Mouse (Mus musculus) midbrain, embryonic 10.5 days (tissue): ENCODE measurements around the gene Mfsd4b3. TPM values are rescaled to one million over a fixed set of nuclear protein-coding genes. Genes with fewer than 3 reads are reported as not detected.
"Not testable (repeated sequence)": the region's sequence is repeated elsewhere in the genome, so short reads cannot be mapped to it uniquely, and the experiment has no call there.

Source experiments
- DNase-seq: peaks from one replicate; pipeline ENCODE4 v3.0.0-alpha.2; 2017; ENCODE audit warnings: low spot score
- H3K27ac ChIP-seq: fragments of 300-500 bp; sonication (generic); replicated peaks from 2 replicates; pipeline ENCODE4 v1.5.1; 2016; ENCODE audit warnings: mild to moderate bottlenecking
- H3K27me3 ChIP-seq: fragments of 300-500 bp; sonication (generic); 2 replicates; pipeline ENCODE4 v1.6.1; 2016; ENCODE audit warnings: low read depth, mild to moderate bottlenecking; ENCODE audit not compliant: poor library complexity, severe bottlenecking
- H3K36me3 ChIP-seq: fragments of 300-500 bp; sonication (generic); 2 replicates; pipeline ENCODE4 v1.6.1; 2016; ENCODE audit warnings: mild to moderate bottlenecking, moderate library complexity
- H3K4me1 ChIP-seq: fragments of 300-500 bp; sonication (generic); 2 replicates; pipeline ENCODE4 v1.6.1; 2016
- H3K4me3 ChIP-seq: fragments of 300-500 bp; sonication (generic); 2 replicates; pipeline ENCODE4 v1.5.1; 2016; ENCODE audit warnings: mild to moderate bottlenecking, moderate library complexity
- H3K9me3 ChIP-seq: fragments of 300-500 bp; sonication (generic); replicated peaks from 2 replicates; pipeline ENCODE4 v1.6.1; 2016; ENCODE audit warnings: mild to moderate bottlenecking
- WGBS: fragments of 180-500 bp; shearing (Covaris S2); methylation state at CpG from one replicate; pipeline ENCODE4 v1.1.7; 2016; 5-methylcytosine and 5-hydroxymethylcytosine counted together
- polyA plus RNA-seq: library from polyadenylated mRNA; unstranded; fragments of >200 nt; fragmentation: Nextera tagmentation; extraction: Ambion mirVana; gene quantifications from 2 replicates; pipeline ENCODE4 v1.2.1, GENCODE M21; 2016

Gene Mfsd4b3
- polyA plus RNA-seq: 0.16 TPM in 2 replicates

GRCm38 (mm10) chr10:39959761-39960440 lies at the start of gene Mfsd4b3:
Mfsd4b3 (minus strand) TSS chr10:39960153.
- Histone ChIP-seq H3K36me3 (no peaks in the 10 kb centered on the region), H3K4me3 (peak within 1 kb of the TSS; percentile 66), H3K9me3 (no peaks in the 10 kb centered on the region), H3K27ac (peak within 1 kb of the TSS; percentile 81), H3K4me1 (peaks cover 12% of the 10 kb centered on the region), H3K27me3 (peaks cover 26% of the 10 kb centered on the region)
- under 1% methylated on average over 38 of the region's 38 CpGs for WGBS
- DNase-seq: peak; percentile 92

- Histone ChIP-seq H3K4me1 (peaks cover 16% of the 10 kb centered on the region), H3K36me3 (no peaks in the 10 kb centered on the region), H3K27ac (no peak overlapping the region), H3K27me3 (no peaks in the 10 kb centered on the region), H3K4me3 (no peak overlapping the region), H3K9me3 (no peaks in the 10 kb centered on the region; the same call in 1 of the 2 replicates)
- DNase-seq: no peak
- WGBS: 86% methylated on average over 11 of the region's 11 CpGs
Observed at GRCm38 (mm10) chr10:40009591-40009990, 49.6 kb upstream of the Mfsd4b3 start.

GRCm38 (mm10) chr10:40008847-40009246 lies 48.9 kb upstream of the Mfsd4b3 start:
- 84% methylated on average over 4 of the region's 4 CpGs for WGBS
- not testable (repeated sequence) for H3K36me3 ChIP-seq, H3K9me3 ChIP-seq, H3K27me3 ChIP-seq, H3K4me3 ChIP-seq, DNase-seq, H3K27ac ChIP-seq
- peaks cover 16% of the 10 kb centered on the region for H3K4me1 ChIP-seq

GRCm38 (mm10) chr10:40007953-40008352 lies 48.0 kb upstream of the Mfsd4b3 start:
- Histone ChIP-seq H3K36me3 (no peaks in the 10 kb centered on the region), H3K4me3 (no peak overlapping the region), H3K9me3 (no peaks in the 10 kb centered on the region; the same call in 1 of the 2 replicates), H3K27ac (no peak overlapping the region), H3K27me3 (no peaks in the 10 kb centered on the region), H3K4me1 (peaks cover 16% of the 10 kb centered on the region)
- no peak for DNase-seq
- 93% methylated on average over 4 of the region's 4 CpGs for WGBS

- 71% methylated on average over 10 of the region's 10 CpGs for WGBS
- Histone ChIP-seq H3K27ac (no peak overlapping the region), H3K4me3 (no peak overlapping the region), H3K9me3 (no peaks in the 10 kb centered on the region), H3K27me3 (no peaks in the 10 kb centered on the region), H3K36me3 (no peaks in the 10 kb centered on the region), H3K4me1 (peaks cover 16% of the 10 kb centered on the region)
- DNase-seq: no peak
Observed at GRCm38 (mm10) chr10:40006963-40007362, 47.0 kb upstream of the Mfsd4b3 start.

GRCm38 (mm10) chr10:40000746-40001145 lies 40.8 kb upstream of the Mfsd4b3 start:
- WGBS: 91% methylated on average over 2 of the region's 2 CpGs
- Histone ChIP-seq H3K36me3 (no peaks in the 10 kb centered on the region), H3K4me1 (peaks cover 11% of the 10 kb centered on the region), H3K27me3 (no peaks in the 10 kb centered on the region), H3K27ac (no peak overlapping the region), H3K9me3 (no peaks in the 10 kb centered on the region), H3K4me3 (no peak overlapping the region)
- no peak for DNase-seq

- WGBS: 85% methylated on average over 4 of the region's 4 CpGs
- no peak for DNase-seq
- Histone ChIP-seq H3K36me3 (no peaks in the 10 kb centered on the region), H3K27ac (no peak overlapping the region), H3K4me1 (no peaks in the 10 kb centered on the region), H3K4me3 (no peak overlapping the region), H3K27me3 (no peaks in the 10 kb centered on the region), H3K9me3 (no peaks in the 10 kb centered on the region; the same call in 1 of the 2 replicates)
Observed at GRCm38 (mm10) chr10:39991155-39991554, 31.2 kb upstream of the Mfsd4b3 start.

- H3K4me1 ChIP-seq: no peaks in the 10 kb centered on the region
- no peak within 1 kb of the TSS for H3K4me3 ChIP-seq
- WGBS: 93% methylated on average over 12 of the region's 12 CpGs
- H3K27ac ChIP-seq: no peak within 1 kb of the TSS
- no peaks in the 10 kb centered on the region for H3K36me3 ChIP-seq
- H3K9me3 ChIP-seq: no peaks in the 10 kb centered on the region
- H3K27me3 ChIP-seq: no peaks in the 10 kb centered on the region
- DNase-seq: no peak
Observed at GRCm38 (mm10) chr10:39986466-39986865, 26.5 kb upstream of the Mfsd4b3 start, which contains the start of gene Mfsd4b5. Mfsd4b5 (minus strand) TSS chr10:39986646.

GRCm38 (mm10) chr10:39982604-39983003 lies 22.7 kb upstream of the Mfsd4b3 start:
- no peaks in the 10 kb centered on the region for H3K4me1 ChIP-seq
- 76% methylated on average over 5 of the region's 5 CpGs for WGBS

GRCm38 (mm10) chr10:39978231-39978630 lies 18.3 kb upstream of the Mfsd4b3 start:
- no peaks in the 10 kb centered on the region for H3K4me1 ChIP-seq
- H3K9me3 ChIP-seq: peaks cover 14% of the 10 kb centered on the region
- WGBS: 91% methylated on average over 1 of the region's 1 CpGs
- DNase-seq: no peak
- no peak overlapping the region for H3K4me3 ChIP-seq
- H3K27me3 ChIP-seq: no peaks in the 10 kb centered on the region
- no peak overlapping the region for H3K27ac ChIP-seq
- no peaks in the 10 kb centered on the region for H3K36me3 ChIP-seq

More at GRCm38 (mm10) chr10:39982604-39983003, 22.7 kb upstream of the Mfsd4b3 start:
- no peak for DNase-seq
- H3K27me3 ChIP-seq: no peaks in the 10 kb centered on the region
- no peak overlapping the region for H3K27ac ChIP-seq
- H3K9me3 ChIP-seq: peaks cover 8% of the 10 kb centered on the region
- no peak overlapping the region for H3K4me3 ChIP-seq
- no peaks in the 10 kb centered on the region for H3K36me3 ChIP-seq

GRCm38 (mm10) chr10:39977346-39977745 lies 17.4 kb upstream of the Mfsd4b3 start:
- H3K9me3 ChIP-seq: peaks cover 14% of the 10 kb centered on the region
- no peak overlapping the region for H3K27ac ChIP-seq
- no peaks in the 10 kb centered on the region for H3K27me3 ChIP-seq
- no peaks in the 10 kb centered on the region for H3K4me1 ChIP-seq
- no peaks in the 10 kb centered on the region for H3K36me3 ChIP-seq
- DNase-seq: no peak
- 93% methylated on average over 4 of the region's 4 CpGs for WGBS
- H3K4me3 ChIP-seq: no peak overlapping the region

GRCm38 (mm10) chr10:39975771-39976170 lies 15.8 kb upstream of the Mfsd4b3 start:
- WGBS: 35% methylated on average over 2 of the region's 2 CpGs
- H3K4me3 ChIP-seq: no peak overlapping the region
- DNase-seq: no peak
- H3K27ac ChIP-seq: no peak overlapping the region
- no peaks in the 10 kb centered on the region for H3K36me3 ChIP-seq
- H3K27me3 ChIP-seq: no peaks in the 10 kb centered on the region
- H3K9me3 ChIP-seq: peaks cover 14% of the 10 kb centered on the region
- no peaks in the 10 kb centered on the region for H3K4me1 ChIP-seq

- Histone ChIP-seq H3K4me1 (no peaks in the 10 kb centered on the region), H3K36me3 (no peaks in the 10 kb centered on the region), H3K9me3 (peaks cover 14% of the 10 kb centered on the region), H3K27me3 (no peaks in the 10 kb centered on the region), H3K4me3 (no peak overlapping the region), H3K27ac (no peak overlapping the region)
- DNase-seq: no peak
- 69% methylated on average over 11 of the region's 11 CpGs for WGBS
Observed at GRCm38 (mm10) chr10:39974982-39975381, 15.0 kb upstream of the Mfsd4b3 start.
